Mouse (Mus musculus): ENCODE data around the gene Alg9.

- TF ChIP-seq POLR2A (IDR thresholded peaks at IDR 0.05; ENCODE audit: low read depth, low read length) = no peak
- TF ChIP-seq CTCF (IDR thresholded peaks at IDR 0.05; ENCODE audit: borderline replicate concordance, insufficient read depth, low read length) = no peak
Measured at GRCm38 (mm10) chr9:50732560-50732959, 42.3 kb upstream of the Alg9 start.

All from embryonic fibroblast, embryonic 13.5 days (primary cell).